Mouse (Mus musculus) spleen, adult 2 months (tissue): ENCODE measurements around the gene Dnmt1.

ENCODE experiments used
- CTCF ChIP-seq: fragments of 200-500 bp; IDR thresholded peaks from 2 replicates; pipeline ENCODE4 v1.5.1; 2011; ENCODE audit warnings: mild to moderate bottlenecking, inconsistent platforms; ENCODE audit not compliant: insufficient read depth, insufficient read length, insufficient replicate concordance; ENCODE audit errors: extremely low read depth
- POLR2A ChIP-seq: fragments of 200-500 bp; IDR thresholded peaks from 2 replicates; pipeline ENCODE4 v1.6.1; 2011; ENCODE audit warnings: low read depth, low read length, inconsistent platforms

DNA sequence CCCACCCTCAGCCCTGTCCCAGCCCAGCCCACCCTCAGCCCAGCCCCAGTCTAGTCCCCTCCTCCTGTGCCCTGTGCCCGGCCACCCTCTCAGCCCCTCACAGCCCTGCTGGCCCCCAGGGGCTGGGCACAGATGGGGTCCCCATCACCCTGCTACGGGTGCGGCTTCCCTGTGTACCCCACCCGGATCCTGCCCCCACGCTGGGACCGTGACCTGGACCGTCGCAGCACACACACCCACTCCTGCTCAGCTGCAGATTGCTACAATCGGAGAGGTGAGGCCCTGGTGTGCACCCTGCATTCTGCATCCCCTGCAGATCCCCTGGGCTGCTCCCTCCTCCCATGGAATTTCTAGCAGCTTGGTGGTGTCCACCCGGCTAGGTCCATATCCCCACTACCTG is 86.7 kb downstream of the Dnmt1 start:
- TF ChIP-seq CTCF = no peak
- TF ChIP-seq POLR2A = no peak
